Mouse (Mus musculus) intestine, embryonic 15.5 days (tissue): Measurements from ENCODE around the gene Zc3h12c. TPM values are rescaled to one million over a fixed set of nuclear protein-coding genes. Genes with fewer than 3 reads are reported as not detected.

Experiments used
- polyA plus RNA-seq: library from polyadenylated mRNA; unstranded; fragments of >200 nt; fragmentation: Nextera tagmentation; extraction: Ambion mirVana; gene quantifications from 2 replicates; pipeline ENCODE4 v1.2.1, GENCODE M21; 2015

Zc3h12c gene
- polyA plus RNA-seq, 1 experiment from 2014 or later, result 2.1 TPM

Other genes starting within 250 kb of the Zc3h12c start
- 78.0 and 89.6 TPM in 2 replicates for gene Fdx1, start 205.0 kb downstream of the Zc3h12c start, polyA plus RNA-seq
- gene Rdx, start 121.4 kb downstream of the Zc3h12c start, polyA plus RNA-seq, result 62.9 and 75.2 TPM in 2 replicates